Mouse (Mus musculus): ENCODE data around the gene Spata20. TPM values are rescaled to one million over a fixed set of nuclear protein-coding genes. Genes with fewer than 3 reads are reported as not detected.

Gene Spata20
- polyA plus RNA-seq, 1 experiment: 1.1 TPM

- TF ChIP-seq POLR2A (IDR thresholded peaks at IDR 0.05; ENCODE audit: low read depth, low read length): no peak
- no peak for TF ChIP-seq CTCF (conservative IDR thresholded peaks at IDR 0.05; ENCODE audit: insufficient read depth, insufficient read length, low read depth, low read length)
- Histone ChIP-seq H3K4me1 (ENCODE audit: control insufficient read depth, insufficient read depth, low read length) (peaks cover 3% of the 10 kb centered on the region; the same call in 1 of the 2 replicates), H3K4me3 (ENCODE audit: insufficient read depth, low read depth, low read length) (peak overlapping the region; percentile 64), H3K27me3 (replicated peaks; ENCODE audit: control insufficient read depth, insufficient read depth, low read length) (peaks cover 9% of the 10 kb centered on the region), H3K27ac (ENCODE audit: insufficient read depth, low read depth, low read length) (no peak overlapping the region), H3K36me3 (ENCODE audit: control insufficient read depth, insufficient read depth, low read length) (no peaks in the 10 kb centered on the region)
- DNase-seq: no peak
- WGBS: 2% methylated on average over 52 of the region's 52 CpGs
Measured at GRCm38 (mm10) chr11:94472916-94473706, 12.9 kb downstream of the Spata20 start.

- H3K36me3 ChIP-seq (ENCODE audit: control insufficient read depth, insufficient read depth, low read length): no peaks in the 10 kb centered on the region
- peaks cover 9% of the 10 kb centered on the region for H3K27me3 ChIP-seq (replicated peaks; ENCODE audit: control insufficient read depth, insufficient read depth, low read length)
- no peak overlapping the region for H3K27ac ChIP-seq (ENCODE audit: insufficient read depth, low read depth, low read length)
- TF ChIP-seq POLR2A (IDR thresholded peaks at IDR 0.05; ENCODE audit: low read depth, low read length) (no peak), CTCF (conservative IDR thresholded peaks at IDR 0.05; ENCODE audit: insufficient read depth, insufficient read length, low read depth, low read length) (no peak)
- no peak for DNase-seq
- H3K4me3 ChIP-seq (ENCODE audit: insufficient read depth, low read depth, low read length): peak overlapping the region; percentile 64; the same call in 1 of the 2 replicates
- WGBS: 4% methylated on average over 15 of the region's 15 CpGs
- peaks cover 3% of the 10 kb centered on the region; the same call in 1 of the 2 replicates for H3K4me1 ChIP-seq (ENCODE audit: control insufficient read depth, insufficient read depth, low read length)
Measured at GRCm38 (mm10) chr11:94472585-94472915, 13.4 kb downstream of the Spata20 start.

- no peak for DNase-seq
- TF ChIP-seq CTCF (conservative IDR thresholded peaks at IDR 0.05; ENCODE audit: insufficient read depth, insufficient read length, low read depth, low read length) (no peak), POLR2A (IDR thresholded peaks at IDR 0.05; ENCODE audit: low read depth, low read length) (no peak)
- Histone ChIP-seq H3K27me3 (replicated peaks; ENCODE audit: control insufficient read depth, insufficient read depth, low read length) (peaks cover 9% of the 10 kb centered on the region), H3K36me3 (ENCODE audit: control insufficient read depth, insufficient read depth, low read length) (no peaks in the 10 kb centered on the region), H3K4me3 (ENCODE audit: insufficient read depth, low read depth, low read length) (no peak overlapping the region), H3K27ac (ENCODE audit: insufficient read depth, low read depth, low read length) (no peak overlapping the region), H3K4me1 (ENCODE audit: control insufficient read depth, insufficient read depth, low read length) (peaks cover 3% of the 10 kb centered on the region; the same call in 1 of the 2 replicates)
- 29% methylated on average over 17 of the region's 17 CpGs for WGBS
Measured at GRCm38 (mm10) chr11:94471740-94472584, 14.0 kb downstream of the Spata20 start.

DNA sequence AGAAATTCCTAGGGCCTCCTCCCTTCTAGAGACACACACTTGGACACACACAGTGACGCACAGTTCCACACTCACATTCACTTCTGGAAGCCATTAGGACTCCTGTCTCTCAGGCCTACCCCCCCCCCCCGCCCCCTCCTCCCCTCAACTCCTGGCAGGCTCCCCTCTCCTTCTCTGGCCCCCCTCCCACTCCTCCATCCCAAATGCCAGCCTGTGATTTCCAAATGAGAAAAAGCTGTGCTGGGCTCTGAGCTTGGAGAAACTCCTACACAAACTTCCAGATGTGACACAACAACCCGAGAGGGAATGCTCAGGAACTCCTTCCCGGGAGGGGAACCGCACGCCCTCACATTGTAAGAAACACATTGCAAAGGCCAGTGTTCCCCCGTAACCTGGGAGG is 15.6 kb downstream of the Spata20 start:
- DNase-seq: no peak
- no peaks in the 10 kb centered on the region for H3K36me3 ChIP-seq (ENCODE audit: control insufficient read depth, insufficient read depth, low read length)
- no peak overlapping the region for H3K4me3 ChIP-seq (ENCODE audit: insufficient read depth, low read depth, low read length)
- TF ChIP-seq CTCF (conservative IDR thresholded peaks at IDR 0.05; ENCODE audit: insufficient read depth, insufficient read length, low read depth, low read length): no peak
- TF ChIP-seq POLR2A (IDR thresholded peaks at IDR 0.05; ENCODE audit: low read depth, low read length): no peak
- H3K27me3 ChIP-seq (replicated peaks; ENCODE audit: control insufficient read depth, insufficient read depth, low read length): peaks cover 9% of the 10 kb centered on the region
- H3K4me1 ChIP-seq (ENCODE audit: control insufficient read depth, insufficient read depth, low read length): peaks cover 3% of the 10 kb centered on the region; the same call in 1 of the 2 replicates
- no peak overlapping the region for H3K27ac ChIP-seq (ENCODE audit: insufficient read depth, low read depth, low read length)
- WGBS: 65% methylated on average over 7 of the region's 7 CpGs

GRCm38 (mm10) chr11:94469136-94470064 is 16.6 kb downstream of the Spata20 start:
- DNase-seq: no peak
- TF ChIP-seq CTCF (conservative IDR thresholded peaks at IDR 0.05; ENCODE audit: insufficient read depth, insufficient read length, low read depth, low read length) (no peak), POLR2A (IDR thresholded peaks at IDR 0.05; ENCODE audit: low read depth, low read length) (no peak)
- H3K4me3 ChIP-seq (ENCODE audit: insufficient read depth, low read depth, low read length): no peak overlapping the region
- peaks cover 9% of the 10 kb centered on the region for H3K27me3 ChIP-seq (replicated peaks; ENCODE audit: control insufficient read depth, insufficient read depth, low read length)
- peaks cover 3% of the 10 kb centered on the region; the same call in 1 of the 2 replicates for H3K4me1 ChIP-seq (ENCODE audit: control insufficient read depth, insufficient read depth, low read length)
- no peaks in the 10 kb centered on the region for H3K36me3 ChIP-seq (ENCODE audit: control insufficient read depth, insufficient read depth, low read length)
- 69% methylated on average over 9 of the region's 9 CpGs for WGBS
- H3K27ac ChIP-seq (ENCODE audit: insufficient read depth, low read depth, low read length): no peak overlapping the region

GRCm38 (mm10) chr11:94468582-94469064 is 17.4 kb downstream of the Spata20 start:
- TF ChIP-seq POLR2A (IDR thresholded peaks at IDR 0.05; ENCODE audit: low read depth, low read length): no peak
- TF ChIP-seq CTCF (conservative IDR thresholded peaks at IDR 0.05; ENCODE audit: insufficient read depth, insufficient read length, low read depth, low read length): no peak
- 59% methylated on average over 4 of the region's 4 CpGs for WGBS
- H3K27ac ChIP-seq (ENCODE audit: insufficient read depth, low read depth, low read length): no peak overlapping the region
- H3K4me1 ChIP-seq (ENCODE audit: control insufficient read depth, insufficient read depth, low read length): peaks cover 10% of the 10 kb centered on the region; the same call in 1 of the 2 replicates
- H3K4me3 ChIP-seq (ENCODE audit: insufficient read depth, low read depth, low read length): no peak overlapping the region
- no peaks in the 10 kb centered on the region for H3K36me3 ChIP-seq (ENCODE audit: control insufficient read depth, insufficient read depth, low read length)
- no peak for DNase-seq
- peaks cover 7% of the 10 kb centered on the region for H3K27me3 ChIP-seq (replicated peaks; ENCODE audit: control insufficient read depth, insufficient read depth, low read length)

All from kidney, adult 2 months (tissue).